Mouse (Mus musculus) natural killer cell, adult 2 months (primary cell): Measurements from ENCODE around the gene BC049352.
A peak's percentile ranks its signal among the peaks of the same experiment; 100 is the strongest.

Experiments used
- DNase-seq, 2 experiments: peaks; one replicate each; pipeline ENCODE4 v3.0.0; 2022; ENCODE audit warnings: low spot score in 2 of 2

The BC049352 gene

GRCm38 (mm10) chr9:45181770-45182169 is at the start of gene BC049352:
Gene BC049352, plus strand, starts transcription at chr9:45182007.
- DNase-seq: no peak

DNA sequence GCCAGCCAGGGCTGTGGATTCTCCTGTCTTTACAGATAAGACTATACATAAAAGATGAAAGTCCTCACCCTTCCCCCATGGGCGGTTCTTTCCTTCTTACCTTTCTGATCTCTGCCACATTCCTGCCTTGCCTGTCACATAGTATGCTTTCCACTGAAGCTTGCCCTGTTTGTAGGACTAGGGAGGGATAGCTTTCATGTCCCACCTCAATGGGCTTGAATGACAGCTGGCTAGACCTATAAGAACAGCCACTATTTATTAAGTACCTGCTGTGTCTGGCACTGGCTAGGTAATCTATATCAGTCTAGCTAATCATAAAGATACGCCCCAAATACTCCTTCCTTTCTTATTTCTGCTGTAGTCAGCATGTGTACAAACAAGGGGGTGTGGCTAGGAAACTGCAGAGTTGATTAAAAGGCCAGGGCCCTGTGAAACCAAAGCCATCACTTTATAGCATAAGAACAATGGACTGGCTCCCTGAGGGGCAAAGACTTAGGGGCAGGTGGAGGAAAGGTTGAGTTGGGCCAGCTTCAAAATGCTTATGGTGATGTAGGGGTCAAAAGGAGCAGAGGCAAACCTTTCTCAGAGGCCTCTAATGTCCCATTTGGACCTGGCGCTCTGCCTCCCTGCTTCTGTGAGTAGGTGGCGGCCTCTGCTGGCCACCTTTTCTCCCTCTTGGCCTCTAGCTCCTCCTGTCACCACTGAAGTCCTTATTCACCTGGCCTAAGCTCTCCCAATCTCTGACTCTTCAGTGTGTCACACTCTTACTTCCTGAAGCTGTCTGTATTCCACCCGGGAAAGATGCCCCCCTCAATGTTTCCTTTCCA is 48.1 kb upstream of the BC049352 start:
- peak in 1 of 2 experiments; percentile 64 for DNase-seq

- no peak for DNase-seq
Measured at GRCm38 (mm10) chr9:45136442-45137169, 45.2 kb upstream of the BC049352 start.

DNA sequence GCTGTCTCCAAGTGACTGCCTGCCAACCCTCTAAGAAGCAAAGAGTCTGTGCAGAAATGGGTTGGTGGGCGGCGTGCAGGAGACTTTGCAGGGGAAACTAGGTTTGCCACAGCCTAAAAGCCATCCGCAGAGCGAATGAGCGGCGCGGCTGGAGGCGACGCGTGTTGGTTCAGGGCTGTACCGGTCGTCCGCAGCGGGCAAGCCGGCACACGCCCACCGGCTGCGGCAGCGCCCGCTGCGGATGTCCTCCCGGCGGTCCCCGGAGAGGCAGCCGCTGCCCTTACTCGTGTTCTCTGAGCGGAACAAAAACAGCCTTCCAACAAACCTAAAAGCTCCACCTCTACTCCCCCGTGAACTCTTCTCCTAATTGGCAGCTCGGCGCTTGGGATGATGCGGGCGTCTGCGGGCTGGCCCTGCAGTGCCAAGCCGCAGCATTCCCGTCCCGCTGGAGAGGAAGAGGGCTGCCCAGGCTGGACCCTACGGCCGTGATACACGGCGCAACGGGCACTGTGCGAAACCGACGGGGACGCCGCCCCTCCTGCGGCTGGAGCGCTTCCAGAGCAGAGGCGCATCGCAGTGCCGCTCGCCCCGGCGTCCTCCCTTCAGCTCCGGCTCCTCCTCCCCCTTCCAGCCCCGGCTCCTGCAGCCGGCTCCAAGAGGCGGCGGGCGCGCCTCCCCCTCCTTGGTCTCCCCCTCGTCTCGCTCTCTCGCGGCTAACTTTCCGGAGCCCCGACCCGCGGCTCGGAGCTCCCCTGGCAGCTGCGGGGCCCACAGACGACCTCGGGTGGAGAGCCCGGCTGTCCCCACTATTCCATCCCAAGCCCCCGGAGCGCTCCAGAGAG is 43.4 kb upstream of the BC049352 start, which contains the start of gene Scn4b:
TSS of gene Scn4b (plus strand) at position 205 of the 842 bp plus-strand sequence.
- no peak for DNase-seq

- no peak for DNase-seq
Measured at GRCm38 (mm10) chr9:45139082-45139481, 42.7 kb upstream of the BC049352 start.

DNA sequence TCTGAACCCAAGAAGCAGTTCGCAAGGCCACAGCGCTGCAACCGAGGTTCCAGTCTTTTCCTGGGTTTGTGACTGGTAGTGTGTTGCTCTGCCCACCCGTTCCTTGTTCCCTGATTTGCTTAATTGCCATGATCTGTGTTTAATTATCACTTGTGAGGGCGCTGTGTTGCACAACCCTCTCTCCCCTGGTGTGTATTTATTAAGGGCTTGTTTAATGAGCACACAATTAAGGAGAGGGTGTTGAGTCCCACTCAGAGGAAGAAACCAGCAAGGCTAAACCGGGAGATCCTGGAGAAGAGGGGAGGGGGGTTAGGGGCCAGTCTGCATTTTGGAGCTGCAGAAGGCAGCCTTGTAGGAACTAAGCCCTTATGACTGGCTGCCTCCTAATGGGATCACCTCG is 40.9 kb upstream of the BC049352 start:
- DNase-seq: no peak

DNA sequence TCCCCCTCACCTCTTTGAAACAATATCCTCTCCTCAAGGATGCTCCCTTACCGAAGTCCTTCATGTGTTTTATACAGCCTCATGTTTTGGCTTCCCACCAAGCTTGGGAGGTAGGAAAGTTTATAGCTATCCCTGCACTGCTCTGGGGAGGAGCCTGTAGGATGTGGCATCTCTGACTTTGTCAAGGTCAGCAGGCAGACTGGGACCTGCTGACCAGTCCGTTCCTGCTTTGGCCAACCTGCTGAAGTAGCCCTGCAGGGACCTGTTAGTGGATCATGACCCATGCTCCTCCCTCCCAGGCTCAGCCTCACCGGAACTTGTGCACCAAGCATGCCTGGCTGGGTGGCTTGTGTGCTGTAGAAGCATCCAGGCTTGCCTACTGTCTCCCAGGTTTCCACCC is 39.1 kb upstream of the BC049352 start:
- DNase-seq: no peak

DNA sequence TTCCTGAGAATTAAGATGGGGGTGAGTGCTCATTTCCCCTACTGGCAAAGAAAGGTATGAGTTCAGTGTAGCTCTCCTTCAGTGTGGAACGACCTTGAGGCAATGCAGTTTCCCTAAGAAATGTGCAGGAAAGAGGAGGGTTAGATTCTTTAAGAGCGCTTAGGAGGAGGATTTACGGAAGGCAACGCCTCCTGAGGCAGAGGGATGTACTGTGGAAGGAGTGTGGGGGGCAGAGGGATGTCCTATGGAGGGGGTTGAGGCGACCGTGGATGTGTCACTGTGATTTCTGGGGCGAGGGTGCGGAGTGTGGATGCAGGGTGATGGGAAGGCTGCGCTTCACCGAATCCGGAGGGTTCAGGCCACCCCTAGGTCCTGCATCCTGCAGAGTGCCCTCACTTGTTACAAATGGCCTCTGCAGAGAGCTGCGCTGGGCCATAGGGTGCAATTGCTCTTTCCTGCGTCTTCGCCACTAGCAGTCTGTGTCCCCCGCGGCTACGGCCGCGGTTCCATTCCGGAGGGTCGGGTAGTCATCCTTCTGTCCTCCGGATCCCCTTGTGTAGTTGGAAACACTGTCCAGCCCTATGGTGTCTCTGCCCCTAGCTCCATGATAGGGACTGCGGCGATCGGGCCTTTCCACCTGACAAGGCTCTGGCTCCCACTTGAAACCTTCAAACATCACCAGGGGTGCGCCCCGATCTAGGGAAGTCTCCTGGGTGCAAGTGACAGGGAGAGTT is 36.1 kb upstream of the BC049352 start:
- no peak for DNase-seq

GRCm38 (mm10) chr9:45146267-45146597 is 35.6 kb upstream of the BC049352 start:
- peak; percentile 53 to 70 for DNase-seq

GRCm38 (mm10) chr9:45150933-45151332 is 30.9 kb upstream of the BC049352 start:
- DNase-seq: no peak

GRCm38 (mm10) chr9:45153361-45153760 is 28.4 kb upstream of the BC049352 start:
- DNase-seq: no peak

- DNase-seq: no peak
Measured at GRCm38 (mm10) chr9:45167903-45168302, 13.9 kb upstream of the BC049352 start.

DNA sequence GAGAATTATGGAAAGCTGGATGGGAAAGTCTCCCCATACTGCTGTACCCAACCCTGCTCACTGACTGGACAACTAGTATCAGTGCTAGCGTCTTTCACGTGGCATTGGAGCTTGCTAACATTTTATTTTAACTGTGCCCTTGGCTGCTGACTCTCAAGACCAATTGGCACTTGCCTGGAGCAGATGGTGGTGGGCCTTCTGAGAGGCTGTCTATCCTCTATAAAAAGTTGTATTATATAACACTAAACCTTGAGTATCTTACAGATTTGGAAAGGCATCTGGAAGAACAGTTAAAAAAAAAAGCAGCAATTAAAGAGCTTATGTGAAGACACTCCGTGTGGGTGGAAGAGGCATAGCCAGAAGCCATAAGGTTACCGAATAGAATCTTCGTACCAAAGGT is 11.7 kb upstream of the BC049352 start:
- DNase-seq: no peak

- peak in 1 of 2 experiments; percentile 40 for DNase-seq
Measured at GRCm38 (mm10) chr9:45171073-45171610, 10.7 kb upstream of the BC049352 start.

- DNase-seq: no peak
Measured at GRCm38 (mm10) chr9:45173475-45173874, 8.3 kb upstream of the BC049352 start.

DNA sequence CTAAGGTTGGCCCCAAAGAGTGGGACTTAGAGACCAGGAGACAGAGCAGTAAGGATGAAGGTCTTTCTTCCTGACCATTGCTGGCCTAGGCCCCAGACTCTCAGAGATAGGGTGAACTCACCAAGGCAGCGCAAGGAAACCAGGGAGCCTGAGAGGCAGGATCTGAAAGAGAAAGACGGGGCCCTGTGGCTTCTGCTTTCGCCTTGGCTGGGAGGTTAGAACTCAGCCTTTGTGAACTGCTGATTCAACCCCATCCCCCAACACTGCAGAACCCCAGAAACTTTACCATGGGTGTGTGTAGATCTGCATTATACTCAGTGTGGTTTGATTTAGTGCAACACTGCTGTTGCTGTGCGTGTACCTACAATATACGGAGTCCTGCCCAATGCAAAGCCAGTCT is 2.5 kb upstream of the BC049352 start:
- DNase-seq: no peak

DNA sequence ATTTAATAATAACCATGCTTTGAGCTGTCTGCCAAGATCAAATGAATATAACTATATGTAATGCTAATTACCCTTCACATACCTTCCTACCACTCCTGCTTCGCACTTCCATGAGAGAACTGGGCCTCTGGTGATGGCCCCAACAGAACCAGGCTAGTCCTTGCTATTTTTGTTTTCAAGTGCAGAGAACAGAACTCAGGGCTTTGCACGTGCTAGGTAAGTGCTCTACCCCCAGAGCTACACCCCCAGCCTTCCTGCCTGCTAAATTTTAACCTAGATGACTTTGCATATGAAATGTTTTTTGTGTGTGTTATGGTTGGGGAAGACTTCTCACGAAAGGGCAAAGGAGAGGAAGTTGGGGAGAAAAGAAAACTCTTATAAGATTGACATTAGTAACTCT is 714 bp downstream of the BC049352 start:
- no peak for DNase-seq

GRCm38 (mm10) chr9:45183266-45183665 is 1.5 kb downstream of the BC049352 start:
- no peak for DNase-seq

- DNase-seq: no peak
Measured at GRCm38 (mm10) chr9:45185250-45185649, 3.4 kb downstream of the BC049352 start.

DNA sequence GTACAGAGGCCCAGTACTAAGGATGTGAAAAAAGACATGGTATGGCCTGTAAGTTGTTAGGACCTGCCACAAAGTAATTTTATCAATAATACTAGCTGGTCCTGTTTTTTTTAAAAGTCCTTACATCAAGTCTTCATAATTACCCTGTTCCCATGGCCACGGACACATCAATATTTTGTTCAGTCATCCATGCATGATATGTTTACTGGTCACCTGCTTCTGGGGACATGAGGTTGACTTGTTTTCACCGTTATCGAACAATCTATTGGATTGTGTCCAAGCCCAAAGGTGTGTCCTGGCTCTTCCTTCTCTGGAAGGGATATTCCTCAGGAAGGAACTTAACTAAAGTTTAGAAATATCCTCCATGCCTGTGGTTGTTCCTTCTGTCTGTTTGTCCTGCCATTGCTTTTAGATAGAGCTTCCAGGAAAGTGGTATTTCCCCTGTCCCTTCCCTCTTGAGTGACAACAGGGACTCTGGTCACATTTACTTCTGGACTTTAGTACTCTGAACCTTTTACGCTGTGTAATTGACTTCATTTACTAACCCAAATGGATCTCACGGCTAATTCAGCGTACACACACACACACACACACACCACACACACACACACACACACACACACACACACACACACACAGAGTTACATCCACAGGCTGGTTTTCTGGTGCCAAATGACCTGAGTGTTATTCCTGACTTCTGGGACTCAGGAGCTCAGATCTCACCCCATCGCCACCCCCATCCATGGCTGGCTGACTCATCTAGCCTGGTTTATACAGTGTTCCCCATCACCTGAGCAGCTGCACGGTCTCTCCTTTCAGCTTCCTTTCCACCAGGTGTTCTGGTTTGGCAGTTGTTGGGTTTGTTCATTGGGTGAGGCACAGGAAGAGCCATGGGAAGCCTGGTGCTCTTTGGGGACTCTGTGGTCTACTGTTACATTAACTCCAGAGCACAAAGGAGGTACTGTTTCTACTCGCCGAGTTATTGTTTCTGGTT is 7.1 kb downstream of the BC049352 start:
- DNase-seq: no peak
